8 mouse cellular contexts compared by ENCODE assay signal in the genomic region with DNA sequence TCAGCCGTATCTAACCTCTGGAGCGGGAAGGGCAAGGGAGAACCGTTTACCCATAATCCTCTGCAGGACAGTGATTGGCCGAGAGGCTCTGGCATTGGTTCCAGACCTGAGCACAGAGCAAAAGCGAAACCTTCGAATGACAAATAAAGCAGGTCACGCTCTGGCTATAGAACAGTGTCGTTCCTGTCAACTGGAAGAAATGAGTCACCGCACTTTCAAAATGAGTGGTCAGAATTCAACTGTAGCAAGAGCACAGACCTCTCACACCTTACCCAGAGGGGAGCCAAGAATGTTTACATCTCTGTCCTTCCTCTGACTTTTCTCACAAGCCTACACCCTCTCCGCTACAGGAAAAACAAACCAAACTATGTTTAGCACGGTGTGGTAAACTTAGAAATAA. TPM values are rescaled to one million over a fixed set of nuclear protein-coding genes. Genes with fewer than 3 reads are reported as not detected.
DNase-seq lines count a peak whose midpoint lies in the region; ATAC-seq and TF ChIP-seq lines count a peak whose summit lies in the region.

No protein-coding gene starts in this region.

- H3K27me3 ChIP-seq in thymus, adult 2 months (ENCODE audit: control insufficient read depth, insufficient read depth, low read length): no peaks in the 10 kb centered on the region
- H3K27me3 ChIP-seq in lung, embryonic 15.5 days: no peaks in the 10 kb centered on the region
- H3K27me3 ChIP-seq in stomach, postnatal 0 days (ENCODE audit: control insufficient read depth, insufficient read depth, low read length): no peaks in the 10 kb centered on the region
- H3K27me3 ChIP-seq in midbrain, embryonic 13.5 days: 0 out of 2 replicates have a peak, but pooled peaks cover 3% of the 10 kb centered on the region

- intact Hi-C loops in heart, postnatal 25 days (cut with DNase I): loop anchor here (10.0 kb wide), 1 partner anchor 386 kb away; the partner anchor contains the start of gene Cenpu

- no peak for TF ChIP-seq EP300 in stomach, postnatal 0 days (optimal IDR thresholded peaks at IDR 0.05)

- WGBS in thymus, adult 2 months: 26% methylated on average over 11 of the region's 11 CpGs
- 64% methylated on average over 11 of the region's 11 CpGs for WGBS in lung, embryonic 15.5 days
- 37% methylated on average over 11 of the region's 11 CpGs for WGBS in stomach, postnatal 0 days
- WGBS in midbrain, embryonic 13.5 days: 67% methylated on average over 11 of the region's 11 CpGs

- no peak overlapping the region for H3K9ac ChIP-seq in lung, embryonic 15.5 days
- H3K9ac ChIP-seq in stomach, postnatal 0 days (ENCODE audit: low read length): no peak overlapping the region
- no peak overlapping the region for H3K9ac ChIP-seq in midbrain, embryonic 13.5 days (replicated peaks)

- no peaks in the 10 kb centered on the region for H3K36me3 ChIP-seq in thymus, adult 2 months (ENCODE audit: control insufficient read depth, insufficient read depth, low read length)
- no peaks in the 10 kb centered on the region for H3K36me3 ChIP-seq in lung, embryonic 15.5 days
- no peaks in the 10 kb centered on the region for H3K36me3 ChIP-seq in stomach, postnatal 0 days (ENCODE audit: control insufficient read depth, insufficient read depth, low read length)
- H3K36me3 ChIP-seq in midbrain, embryonic 13.5 days: no peaks in the 10 kb centered on the region

- H3K27ac ChIP-seq in thymus, adult 2 months (ENCODE audit: control insufficient read depth, insufficient read depth, low read length): no peak overlapping the region
- H3K27ac ChIP-seq in brown adipose tissue, adult 24 weeks (replicated peaks; ENCODE audit: low read depth, low read length): peak overlapping the region; percentile 86
- peak overlapping the region; percentile 25; the same call in 1 of the 2 replicates for H3K27ac ChIP-seq in lung, embryonic 15.5 days
- 0 out of 2 replicates have a peak overlapping the region, but pooled peaks have one; percentile 3 for H3K27ac ChIP-seq in stomach, postnatal 0 days (replicated peaks)
- H3K27ac ChIP-seq in midbrain, embryonic 13.5 days: no peak overlapping the region

- no peak for TF ChIP-seq CTCF in thymus, adult 2 months (IDR thresholded peaks at IDR 0.05; ENCODE audit: borderline replicate concordance, control insufficient read depth, extremely low read depth, insufficient read depth, low read length, poor library complexity)
- TF ChIP-seq CTCF in stomach, postnatal 0 days (IDR thresholded peaks at IDR 0.05; ENCODE audit: low read depth): no peak

- H3K4me3 ChIP-seq in thymus, adult 2 months (ENCODE audit: control insufficient read depth, insufficient read depth, low read length): no peak overlapping the region; the same call in 1 of the 2 replicates
- H3K4me3 ChIP-seq in brown adipose tissue, adult 24 weeks (ENCODE audit: insufficient read depth, low read depth, low read length): peak overlapping the region; percentile 46
- H3K4me3 ChIP-seq in lung, embryonic 15.5 days: no peak overlapping the region
- no peak overlapping the region for H3K4me3 ChIP-seq in stomach, postnatal 0 days (ENCODE audit: low read depth, low read length)
- no peak overlapping the region for H3K4me3 ChIP-seq in midbrain, embryonic 13.5 days (replicated peaks)

- no peak for ATAC-seq in lung, embryonic 15.5 days (ENCODE audit: borderline replicate concordance, extremely low read depth, low FRiP score, low TSS enrichment)
- peak; percentile 91 for ATAC-seq in stomach, postnatal 0 days (ENCODE audit: low FRiP score, low TSS enrichment)
- no peak for ATAC-seq in midbrain, embryonic 13.5 days

- DNase-seq in thymus, adult 2 months: peak; percentile 14
- DNase-seq in thymus, postnatal 14 days: no peak
- DNase-seq in heart, postnatal 25 days (ENCODE audit: low spot score): peak; percentile 60
- peak; percentile 60 for DNase-seq in stomach, postnatal 0 days (ENCODE audit: low spot score)
- no peak for DNase-seq in cerebellum, postnatal 4 days (ENCODE audit: low spot score in 2 of 2)

- no peak for TF ChIP-seq POLR2A in thymus, adult 2 months (IDR thresholded peaks at IDR 0.05; ENCODE audit: control insufficient read depth, extremely low read depth, insufficient read depth, low read length, poor library complexity)

- H3K4me1 ChIP-seq in thymus, adult 2 months (replicated peaks; ENCODE audit: control insufficient read depth, insufficient read depth, low read length): peaks cover 11% of the 10 kb centered on the region
- peaks cover 2% of the 10 kb centered on the region; the same call in 1 of the 2 replicates for H3K4me1 ChIP-seq in brown adipose tissue, adult 24 weeks (ENCODE audit: control insufficient read depth, insufficient read depth, insufficient read length, low read length)
- no peaks in the 10 kb centered on the region for H3K4me1 ChIP-seq in lung, embryonic 15.5 days
- H3K4me1 ChIP-seq in stomach, postnatal 0 days (replicated peaks; ENCODE audit: control insufficient read depth, insufficient read depth): no peaks in the 10 kb centered on the region
- H3K4me1 ChIP-seq in midbrain, embryonic 13.5 days (replicated peaks): no peaks in the 10 kb centered on the region

- H3K9me3 ChIP-seq in lung, embryonic 15.5 days: no peaks in the 10 kb centered on the region
- no peaks in the 10 kb centered on the region for H3K9me3 ChIP-seq in stomach, postnatal 0 days (ENCODE audit: control insufficient read depth, low read length)
- H3K9me3 ChIP-seq in midbrain, embryonic 13.5 days: peaks cover 3% of the 10 kb centered on the region; the same call in 1 of the 2 replicates

- peak overlapping the region; percentile 29; the same call in 1 of the 2 replicates for H3K4me2 ChIP-seq in lung, embryonic 15.5 days
- H3K4me2 ChIP-seq in stomach, postnatal 0 days (replicated peaks; ENCODE audit: low read depth): peak overlapping the region; percentile 23; the same call in 1 of the 2 replicates
- no peak overlapping the region for H3K4me2 ChIP-seq in midbrain, embryonic 13.5 days (replicated peaks)

RNA-seq across cellular contexts. Expression of gene Enpp6, which starts 45.4 kb away (rescaled TPM):
- polyA plus RNA-seq in thymus, adult 2 months (2012; rRNA removed): 0.29 and 1.3 TPM in 2 replicates
- polyA plus RNA-seq in brown adipose tissue, adult 24 weeks (2012; ENCODE audit: insufficient read depth, insufficient read length, missing spikeins): 0.83 and 2.0 TPM in 2 replicates
- total RNA-seq in heart, postnatal 25 days (2021): 1 to 10 TPM; 4.9 to 6.3 TPM
- polyA plus RNA-seq in lung, embryonic 15.5 days (2015; fragmentation: Nextera tagmentation; extraction: Ambion mirVana): 0.43 and 0.47 TPM in 2 replicates
- polyA plus RNA-seq in stomach, postnatal 0 days (2015; fragmentation: Nextera tagmentation; extraction: Ambion mirVana): 0.16 and 0.40 TPM in 2 replicates
- 0.16 and 0.35 TPM in 2 replicates for polyA plus RNA-seq in midbrain, embryonic 13.5 days (2015; fragmentation: Nextera tagmentation; extraction: Ambion mirVana)

Comparison
In these comparisons a context has a peak if more than half of its experiments do, and no peak if none do; other contexts are left out.
1. DNase-seq: peak in thymus, adult 2 months (single experiment), heart, postnatal 25 days (single experiment) and stomach, postnatal 0 days (single experiment); none in thymus, postnatal 14 days (single experiment) and cerebellum, postnatal 4 days (0 of 2).
2. H3K27ac ChIP-seq: peak in brown adipose tissue, adult 24 weeks (single experiment), lung, embryonic 15.5 days (single experiment) and stomach, postnatal 0 days (single experiment); none in thymus, adult 2 months (single experiment) and midbrain, embryonic 13.5 days (single experiment).